Mouse (Mus musculus): ENCODE data around the gene Cd93.
A peak's percentile ranks its signal among the peaks of the same experiment; 100 is the strongest.

Gene Cd93

GRCm38 (mm10) chr2:148442172-148442571, 1.2 kb downstream of the Cd93 start:
- no peak for DNase-seq (ENCODE audit: low spot score)

GRCm38 (mm10) chr2:148441421-148441820, 1.9 kb downstream of the Cd93 start:
- no peak for DNase-seq (ENCODE audit: low spot score)

- DNase-seq (ENCODE audit: low spot score): no peak
These were observed 3.6 kb downstream of the Cd93 start for GRCm38 (mm10) chr2:148439691-148440276.

- no peak for DNase-seq (ENCODE audit: low spot score)
These were observed 7.1 kb downstream of the Cd93 start for GRCm38 (mm10) chr2:148436285-148436684.

GRCm38 (mm10) chr2:148432346-148432745, 11.0 kb downstream of the Cd93 start:
- no peak for DNase-seq (ENCODE audit: low spot score)

- DNase-seq (ENCODE audit: low spot score): no peak
These were observed 12.4 kb downstream of the Cd93 start for GRCm38 (mm10) chr2:148430941-148431340.

- no peak for DNase-seq (ENCODE audit: low spot score)
These were observed 14.3 kb downstream of the Cd93 start for GRCm38 (mm10) chr2:148429001-148429505.

GRCm38 (mm10) chr2:148428523-148428922, 14.8 kb downstream of the Cd93 start:
- no peak for DNase-seq (ENCODE audit: low spot score)

- DNase-seq (ENCODE audit: low spot score): no peak
These were observed 15.8 kb downstream of the Cd93 start for GRCm38 (mm10) chr2:148427553-148427952.

- no peak for DNase-seq (ENCODE audit: low spot score)
These were observed 17.5 kb downstream of the Cd93 start for GRCm38 (mm10) chr2:148425709-148426382.

GRCm38 (mm10) chr2:148421706-148422105, 21.7 kb downstream of the Cd93 start:
- DNase-seq (ENCODE audit: low spot score): no peak

GRCm38 (mm10) chr2:148421112-148421511, 22.3 kb downstream of the Cd93 start:
- no peak for DNase-seq (ENCODE audit: low spot score)

GRCm38 (mm10) chr2:148419776-148420175, 23.6 kb downstream of the Cd93 start:
- no peak for DNase-seq (ENCODE audit: low spot score)

GRCm38 (mm10) chr2:148419151-148419550, 24.2 kb downstream of the Cd93 start:
- no peak for DNase-seq (ENCODE audit: low spot score)

GRCm38 (mm10) chr2:148409821-148410220, 33.5 kb downstream of the Cd93 start:
- no peak for DNase-seq (ENCODE audit: low spot score)

- DNase-seq (ENCODE audit: low spot score): peak; percentile 81
These were observed 34.2 kb downstream of the Cd93 start for GRCm38 (mm10) chr2:148409141-148409540.

GRCm38 (mm10) chr2:148408761-148409120, 34.6 kb downstream of the Cd93 start:
- DNase-seq (ENCODE audit: low spot score): no peak

GRCm38 (mm10) chr2:148407870-148408760, 35.2 kb downstream of the Cd93 start, which contains the start of gene Thbd:
TSS of gene Thbd (minus strand) at chr2:148408188.
- DNase-seq (ENCODE audit: low spot score): peak; percentile 76

GRCm38 (mm10) chr2:148406971-148407869, 36.1 kb downstream of the Cd93 start:
- DNase-seq (ENCODE audit: low spot score): peak; percentile 44

- DNase-seq (ENCODE audit: low spot score): peak; percentile 27
These were observed 37.0 kb downstream of the Cd93 start for GRCm38 (mm10) chr2:148406160-148406970.

GRCm38 (mm10) chr2:148404906-148405305, 38.5 kb downstream of the Cd93 start:
- no peak for DNase-seq (ENCODE audit: low spot score)

Data from urinary bladder, postnatal 14 days (tissue).